Mouse (Mus musculus) heart, postnatal 10 days (tissue): ENCODE results near the gene Ankrd13b. TPM values are rescaled to one million over a fixed set of nuclear protein-coding genes. Genes with fewer than 3 reads are reported as not detected.
"Not testable (repeated sequence)": the region's sequence is repeated elsewhere in the genome, so short reads cannot be mapped to it uniquely, and the experiment has no call there.

Source experiments
- DNase-seq, 2 experiments: peaks; one replicate each; pipeline ENCODE4 v3.0.0; 2021
- intact Hi-C: fragments of 180-260 bp; cut with DNase I; formaldehyde crosslinking; loops from one replicate; pipeline ENCODE4 v1.15.1; 2025
- total RNA-seq, 2 experiments: library from RNA; stranded (reverse); gene quantifications; 2 replicates each; pipeline ENCODE4 v1.2.3; 2021

The Ankrd13b gene
- 10 to 100 TPM; 12.8 to 15.0 TPM for total RNA-seq

- DNase-seq = peak; percentile 79 to 83
- intact Hi-C loops = loop anchor here (10.0 kb wide), 1 partner anchor 305 kb away; no protein-coding TSS in a partner anchor
These were observed at the start of gene Ankrd13b for GRCm38 (mm10) chr11:77489591-77490235. Gene Ankrd13b (minus strand): TSS chr11:77489678.

GRCm38 (mm10) chr11:77532202-77532846 lies 42.8 kb upstream of the Ankrd13b start:
- DNase-seq = no peak
- intact Hi-C loops = no loop called here

- no peak for DNase-seq
- intact Hi-C loops = no loop called here
These were observed 41.4 kb upstream of the Ankrd13b start for GRCm38 (mm10) chr11:77530862-77531261.

- intact Hi-C loops = no loop called here
- DNase-seq = no peak
These were observed 40.2 kb upstream of the Ankrd13b start for GRCm38 (mm10) chr11:77529644-77530043.

- intact Hi-C loops, DNase-seq: not testable (repeated sequence)
These were observed 38.9 kb upstream of the Ankrd13b start for GRCm38 (mm10) chr11:77528420-77528819.

GRCm38 (mm10) chr11:77525804-77526486 lies 36.5 kb upstream of the Ankrd13b start:
- intact Hi-C loops = no loop called here
- no peak for DNase-seq

- DNase-seq = peak in 1 of 2 experiments; percentile 33
- intact Hi-C loops = no loop called here
These were observed 31.4 kb upstream of the Ankrd13b start for GRCm38 (mm10) chr11:77520601-77521529.

- peak; percentile 53 for DNase-seq
- intact Hi-C loops = no loop called here
These were observed 29.6 kb upstream of the Ankrd13b start, which contains the start of gene Gm10392 for GRCm38 (mm10) chr11:77519043-77519442. Gene Gm10392 (minus strand): TSS chr11:77519198.

- DNase-seq = peak in 1 of 2 experiments; percentile 13
These were observed 28.7 kb upstream of the Ankrd13b start for GRCm38 (mm10) chr11:77518051-77518798.

GRCm38 (mm10) chr11:77516553-77517425 lies 27.3 kb upstream of the Ankrd13b start:
- intact Hi-C loops = no loop called here
- no peak for DNase-seq

More at GRCm38 (mm10) chr11:77518051-77518798, 28.7 kb upstream of the Ankrd13b start:
- intact Hi-C loops = no loop called here

GRCm38 (mm10) chr11:77515637-77516552 lies 26.4 kb upstream of the Ankrd13b start, which contains the start of gene Trp53i13:
Gene Trp53i13 (minus strand): TSS chr11:77515980.
- no peak for DNase-seq
- intact Hi-C loops = no loop called here

GRCm38 (mm10) chr11:77514832-77515636 lies 25.6 kb upstream of the Ankrd13b start, which contains the start of gene Abhd15:
Gene Abhd15 (plus strand): TSS chr11:77515121.
- intact Hi-C loops = no loop called here

GRCm38 (mm10) chr11:77514281-77514831 lies 24.9 kb upstream of the Ankrd13b start:
- intact Hi-C loops = no loop called here
- DNase-seq = peak in 1 of 2 experiments; percentile 62

More at GRCm38 (mm10) chr11:77514832-77515636, 25.6 kb upstream of the Ankrd13b start, which contains the start of gene Abhd15:
- DNase-seq = peak; percentile 86 to 88

GRCm38 (mm10) chr11:77513811-77514170 lies 24.3 kb upstream of the Ankrd13b start:
- intact Hi-C loops = no loop called here
- DNase-seq = peak in 1 of 2 experiments; percentile 52

GRCm38 (mm10) chr11:77512891-77513810 lies 23.7 kb upstream of the Ankrd13b start:
- intact Hi-C loops = no loop called here

More at GRCm38 (mm10) chr11:77512891-77513810, 23.7 kb upstream of the Ankrd13b start:
- DNase-seq = peak; percentile 91 to 92
